Mouse (Mus musculus) small intestine, adult 2 months (tissue): ENCODE data around the gene Ank. TPM values are rescaled to one million over a fixed set of nuclear protein-coding genes. Genes with fewer than 3 reads are reported as not detected.

Source experiments
- H3K27ac ChIP-seq: fragments of 200-500 bp; 2 replicates; pipeline ENCODE4 v1.5.1; 2012; ENCODE audit warnings: low read depth, low read length, control low read depth, inconsistent platforms; ENCODE audit not compliant: insufficient read depth
- H3K27me3 ChIP-seq: fragments of 200-500 bp; 2 replicates; pipeline ENCODE4 v1.6.1; 2012; ENCODE audit warnings: mild to moderate bottlenecking, moderate library complexity, low read length, inconsistent platforms; ENCODE audit not compliant: control insufficient read depth, insufficient read depth
- H3K36me3 ChIP-seq: fragments of 200-500 bp; 2 replicates; pipeline ENCODE4 v1.6.1; 2012; ENCODE audit warnings: mild to moderate bottlenecking, low read length, control low read depth, inconsistent platforms; ENCODE audit not compliant: control insufficient read depth, insufficient read depth
- H3K4me1 ChIP-seq: fragments of 200-500 bp; 2 replicates; pipeline ENCODE4 v1.6.1; 2012; ENCODE audit warnings: low read length, inconsistent platforms, mixed read lengths; ENCODE audit not compliant: control insufficient read depth, insufficient read depth, insufficient read length
- H3K4me3 ChIP-seq: fragments of 200-500 bp; 2 replicates; pipeline ENCODE4 v1.5.1; 2012; ENCODE audit warnings: low read depth, mild to moderate bottlenecking, control low read depth, inconsistent platforms, low read length, moderate library complexity
- CTCF ChIP-seq: fragments of 200-500 bp; IDR thresholded peaks from 2 replicates; pipeline ENCODE4 v1.5.1; 2012; ENCODE audit warnings: low read depth, mild to moderate bottlenecking, control low read depth, inconsistent platforms, low read length, moderate library complexity, mixed read lengths; ENCODE audit not compliant: insufficient replicate concordance, insufficient read length; ENCODE audit errors: extremely low read depth
- POLR2A ChIP-seq: fragments of 200-500 bp; IDR thresholded peaks from 2 replicates; pipeline ENCODE4 v1.6.1; 2012; ENCODE audit warnings: low read depth, mild to moderate bottlenecking, control low read depth, inconsistent platforms, low read length, moderate library complexity
- WGBS: fragments of 180-500 bp; shearing (Covaris S2); methylation state at CpG from one replicate; pipeline ENCODE4 v1.1.7; 2018; 5-methylcytosine and 5-hydroxymethylcytosine counted together
- polyA plus RNA-seq: library from polyadenylated mRNA; depleted of rRNA; stranded (reverse); fragments of >200 nt; gene quantifications from 2 replicates; pipeline ENCODE4 v1.2.3, GENCODE M21; 2012

Gene Ank
- polyA plus RNA-seq, 1 experiment, result 29.3 TPM

DNA sequence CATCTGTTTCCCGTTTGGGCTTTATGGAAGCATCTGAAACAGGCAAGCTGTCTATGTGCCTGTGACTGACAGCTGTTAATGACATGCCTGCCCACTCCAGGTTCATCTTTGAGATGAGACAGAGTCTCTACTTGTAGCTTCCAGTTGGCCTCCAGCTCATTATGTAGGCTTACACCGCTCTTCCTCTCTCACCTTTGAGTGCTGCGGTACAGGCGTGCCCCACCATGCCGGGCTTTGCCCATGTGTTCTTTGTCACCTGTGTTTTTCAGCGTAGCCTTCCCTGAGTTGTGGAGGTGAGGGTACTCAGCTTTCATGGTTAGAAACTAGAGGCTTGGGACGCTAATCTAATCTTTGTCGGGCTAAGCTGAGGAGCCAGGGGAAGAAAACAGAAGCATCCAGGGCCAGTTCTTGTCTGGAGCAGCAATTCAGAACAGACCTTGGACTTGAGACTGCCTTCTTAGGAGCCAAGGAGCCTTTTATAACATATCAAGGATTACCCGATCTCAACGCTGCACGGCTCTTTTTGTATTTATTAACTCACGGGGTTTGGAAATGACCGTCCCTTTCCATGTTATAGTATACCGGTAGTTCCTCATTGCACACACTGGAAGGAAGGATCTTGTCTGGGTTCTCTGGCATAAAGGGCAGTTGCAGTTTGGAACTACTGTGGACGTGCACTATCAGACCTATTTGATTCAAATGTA, 40.6 kb downstream of the Ank start:
- peak overlapping the region; percentile 97 for H3K27ac ChIP-seq
- H3K27me3 ChIP-seq, result no peaks in the 10 kb centered on the region
- 33% methylated on average over 15 of the region's 15 CpGs for WGBS
- peaks cover 35% of the 10 kb centered on the region for H3K4me1 ChIP-seq
- TF ChIP-seq CTCF (no peak), POLR2A (no peak)
- no peaks in the 10 kb centered on the region for H3K36me3 ChIP-seq
- no peak overlapping the region; the same call in 1 of the 2 replicates for H3K4me3 ChIP-seq

DNA sequence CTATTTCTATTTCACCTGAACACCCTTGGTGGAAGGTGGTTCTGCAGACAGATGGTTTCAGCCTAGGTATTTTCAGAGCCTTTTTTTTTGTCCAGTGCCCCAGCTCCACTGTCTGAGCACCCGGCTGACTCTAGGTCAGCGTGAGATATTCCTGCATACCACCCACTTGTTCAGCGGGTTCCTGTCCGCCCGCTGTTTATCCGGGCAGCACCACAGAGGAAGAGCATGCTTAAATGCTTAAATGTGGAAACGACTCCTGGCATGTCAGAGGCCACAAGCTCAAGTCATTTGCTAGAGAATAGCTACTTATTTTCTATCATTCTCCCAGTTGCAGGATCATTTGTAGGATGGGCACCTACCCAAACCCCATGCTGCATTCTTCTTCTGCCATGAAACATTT, 41.7 kb downstream of the Ank start:
- peak overlapping the region; percentile 62; the same call in 1 of the 2 replicates for H3K27ac ChIP-seq
- peaks cover 32% of the 10 kb centered on the region for H3K4me1 ChIP-seq
- WGBS, result 85% methylated on average over 7 of the region's 7 CpGs
- no peaks in the 10 kb centered on the region for H3K27me3 ChIP-seq
- TF ChIP-seq CTCF, result no peak
- TF ChIP-seq POLR2A, result no peak
- no peak overlapping the region for H3K4me3 ChIP-seq
- no peaks in the 10 kb centered on the region for H3K36me3 ChIP-seq

DNA sequence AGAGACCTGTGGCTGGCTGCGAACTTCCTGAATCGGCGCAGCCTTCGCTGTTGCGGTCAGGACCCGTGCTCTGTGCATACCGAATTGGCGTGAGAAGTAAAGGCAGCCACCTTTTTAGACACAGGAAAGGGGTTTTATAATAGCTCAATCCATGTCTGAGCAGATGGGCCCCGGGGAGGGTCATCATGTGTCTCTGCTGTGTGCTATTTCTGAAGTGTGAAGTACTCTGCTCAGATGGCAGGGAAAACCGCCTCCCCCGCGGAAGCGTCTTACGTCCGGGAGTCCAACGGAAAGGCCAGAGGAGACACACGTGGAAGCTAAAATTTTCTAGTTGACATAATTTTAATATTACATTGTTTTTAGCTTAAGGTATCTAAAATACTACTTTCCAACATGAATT, 42.5 kb downstream of the Ank start:
- Histone ChIP-seq H3K4me1 (peaks cover 30% of the 10 kb centered on the region), H3K27me3 (no peaks in the 10 kb centered on the region), H3K27ac (peak overlapping the region; percentile 32; the same call in 1 of the 2 replicates), H3K4me3 (no peak overlapping the region), H3K36me3 (no peaks in the 10 kb centered on the region)
- 76% methylated on average over 17 of the region's 17 CpGs for WGBS
- no peak for TF ChIP-seq CTCF
- TF ChIP-seq POLR2A, result no peak

DNA sequence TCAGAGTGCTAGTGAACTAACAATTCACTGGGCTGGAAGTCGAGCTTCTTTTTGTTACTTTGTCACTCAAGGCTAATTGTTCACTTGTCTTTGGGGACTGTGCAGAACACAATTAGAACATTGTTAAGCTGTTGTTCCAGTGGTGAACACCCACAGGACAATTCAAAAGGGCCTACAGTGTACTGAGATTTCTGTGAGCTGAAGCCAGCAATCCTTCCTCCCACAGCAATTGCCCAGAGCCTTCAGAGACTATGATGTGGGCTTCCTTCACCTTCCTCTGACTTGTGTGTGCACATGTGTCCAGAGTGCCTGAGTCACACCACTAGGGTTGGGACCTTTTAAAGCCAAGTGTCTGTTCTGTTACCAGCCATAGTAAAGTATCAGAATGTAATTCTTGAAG, 50.5 kb downstream of the Ank start:
- Histone ChIP-seq H3K27ac (no peak overlapping the region), H3K27me3 (no peaks in the 10 kb centered on the region), H3K4me1 (peaks cover 4% of the 10 kb centered on the region; the same call in 1 of the 2 replicates), H3K36me3 (no peaks in the 10 kb centered on the region), H3K4me3 (no peak overlapping the region)
- no peak for TF ChIP-seq POLR2A
- no peak for TF ChIP-seq CTCF
- 64% methylated on average over 1 of the region's 1 CpGs for WGBS

DNA sequence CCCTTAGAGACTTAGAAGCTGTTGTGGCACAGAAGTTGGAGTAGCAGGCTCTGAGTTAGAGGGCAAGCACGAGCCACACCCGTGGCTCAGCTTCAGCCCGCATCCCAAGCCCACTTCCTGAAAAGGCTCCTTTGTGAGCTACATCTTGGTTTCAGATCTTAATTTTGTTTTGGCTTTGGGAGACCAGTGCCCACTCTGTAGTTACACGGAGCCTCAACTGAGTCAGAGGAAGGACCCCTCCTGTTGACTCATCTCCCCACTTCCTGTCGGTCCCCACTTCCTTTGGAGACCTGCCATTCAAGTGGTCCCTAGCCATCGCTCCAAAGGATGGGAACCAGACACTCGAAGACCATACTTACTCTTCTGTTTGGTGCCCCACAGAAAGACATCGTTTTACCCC, 51.5 kb downstream of the Ank start:
- no peaks in the 10 kb centered on the region for H3K27me3 ChIP-seq
- 74% methylated on average over 8 of the region's 8 CpGs for WGBS
- H3K4me3 ChIP-seq, result no peak overlapping the region
- no peak for TF ChIP-seq CTCF
- TF ChIP-seq POLR2A, result no peak
- peaks cover 4% of the 10 kb centered on the region; the same call in 1 of the 2 replicates for H3K4me1 ChIP-seq
- H3K27ac ChIP-seq, result no peak overlapping the region
- no peaks in the 10 kb centered on the region for H3K36me3 ChIP-seq

DNA sequence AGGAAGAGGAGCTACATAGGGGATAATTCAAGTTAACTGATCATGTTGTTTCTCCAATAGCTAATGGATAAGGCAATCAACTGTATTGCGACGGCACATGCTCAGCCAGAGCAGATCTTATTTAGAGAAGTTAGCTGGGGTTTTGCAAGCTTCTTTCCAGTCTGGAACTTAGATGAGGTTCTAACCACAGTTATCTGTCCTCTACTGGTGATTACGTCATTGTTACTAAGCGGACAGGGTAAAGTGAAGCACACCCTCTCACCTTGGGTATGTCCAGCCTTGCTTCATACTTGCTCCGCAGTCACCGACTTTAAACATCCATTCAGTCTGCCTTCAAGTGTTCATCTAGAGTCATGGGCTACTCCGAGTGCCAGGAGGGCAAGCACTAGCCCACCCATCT, 53.4 kb downstream of the Ank start:
- TF ChIP-seq CTCF (no peak), POLR2A (no peak)
- Histone ChIP-seq H3K27ac (no peak overlapping the region), H3K36me3 (no peaks in the 10 kb centered on the region), H3K4me1 (peaks cover 8% of the 10 kb centered on the region; the same call in 1 of the 2 replicates), H3K27me3 (no peaks in the 10 kb centered on the region), H3K4me3 (no peak overlapping the region)
- WGBS, result 95% methylated on average over 7 of the region's 7 CpGs

DNA sequence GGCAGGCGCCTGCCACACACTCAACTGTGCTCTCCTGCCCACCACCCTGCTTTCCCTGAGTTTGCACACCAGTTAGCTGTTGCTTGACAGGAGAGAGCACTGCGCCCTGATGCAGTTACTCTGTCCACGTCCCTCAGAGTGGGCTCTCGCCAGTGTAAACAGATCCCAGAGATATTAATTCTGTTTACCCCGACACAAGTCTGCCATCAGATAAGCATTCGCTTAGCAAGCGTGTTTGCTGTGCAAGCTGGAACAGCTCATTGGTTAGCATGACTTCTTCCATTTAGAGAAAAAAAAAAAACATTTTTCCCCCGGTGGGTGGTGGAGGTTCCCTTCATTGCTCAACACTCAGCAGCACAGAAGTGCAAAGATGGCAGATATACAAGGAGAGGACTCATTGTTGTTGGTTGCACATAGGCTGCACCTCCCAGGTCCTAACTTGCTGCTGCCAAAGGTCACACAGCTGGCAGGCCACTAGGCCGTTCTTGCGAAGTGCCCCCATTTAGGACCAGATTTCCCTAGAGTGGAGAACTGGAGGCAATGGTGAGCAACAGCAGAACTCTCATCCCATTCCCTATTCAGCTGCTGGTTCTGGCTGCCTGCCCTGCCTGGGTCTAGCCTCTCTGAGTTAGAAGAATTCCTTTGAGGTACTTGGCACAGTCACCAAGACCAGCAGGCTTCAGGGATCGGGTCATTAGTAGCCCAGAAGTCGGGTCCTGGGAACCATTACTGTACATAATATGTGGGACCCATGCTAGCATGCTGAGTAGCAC, 58.9 kb downstream of the Ank start:
- H3K4me1 ChIP-seq, result peaks cover 10% of the 10 kb centered on the region
- H3K36me3 ChIP-seq, result no peaks in the 10 kb centered on the region
- TF ChIP-seq POLR2A, result no peak
- TF ChIP-seq CTCF, result no peak
- H3K4me3 ChIP-seq, result no peak overlapping the region
- H3K27ac ChIP-seq, result no peak overlapping the region
- H3K27me3 ChIP-seq, result no peaks in the 10 kb centered on the region
- 67% methylated on average over 12 of the region's 12 CpGs for WGBS
